Mouse (Mus musculus): ENCODE measurements around the gene Cfap45.

DNA sequence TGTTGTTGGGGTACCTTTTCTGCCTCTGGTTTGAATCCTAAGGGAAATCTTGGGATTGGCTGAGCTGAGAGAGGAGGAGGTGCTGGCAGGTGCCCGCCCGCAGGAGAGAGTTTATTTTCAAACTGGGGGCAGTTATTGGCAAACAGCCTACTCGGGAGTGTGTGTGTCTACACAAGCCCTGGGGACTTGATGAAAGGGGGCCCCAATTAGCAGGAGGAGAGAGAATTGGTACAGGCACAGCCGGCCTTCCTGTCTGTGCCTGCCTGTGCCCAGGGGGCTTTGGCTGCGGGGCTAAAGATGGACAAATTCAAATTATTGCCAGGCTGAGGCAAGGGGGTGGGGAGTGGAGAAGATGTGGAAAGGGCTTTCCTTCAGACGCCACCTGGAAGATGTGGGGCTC lies 34.8 kb upstream of the Cfap45 start:
- no peak for TF ChIP-seq CTCF (IDR thresholded peaks at IDR 0.05; ENCODE audit: low read depth)
- TF ChIP-seq EP300 (optimal IDR thresholded peaks at IDR 0.05), result no peak

All from stomach, postnatal 0 days (tissue).